Mouse (Mus musculus) olfactory bulb, adult 2 months (tissue): ENCODE data around the gene Sspo.

Source experiments
- CTCF ChIP-seq: fragments of 200-500 bp; IDR thresholded peaks from 2 replicates; pipeline ENCODE4 v1.5.1; 2012; ENCODE audit warnings: low read depth, mild to moderate bottlenecking, low read length, moderate library complexity; ENCODE audit not compliant: insufficient read depth
- POLR2A ChIP-seq: fragments of 200-500 bp; IDR thresholded peaks from 2 replicates; pipeline ENCODE4 v1.6.1; 2012; ENCODE audit warnings: mild to moderate bottlenecking, low read depth, low read length, moderate library complexity; ENCODE audit not compliant: insufficient read depth

GRCm38 (mm10) chr6:48424074-48424473 is 24.0 kb upstream of the Sspo start:
- TF ChIP-seq CTCF (no peak), POLR2A (no peak)
